Mouse (Mus musculus): ENCODE measurements around the gene Purb. TPM values are rescaled to one million over a fixed set of nuclear protein-coding genes. Genes with fewer than 3 reads are reported as not detected.
A peak's percentile ranks its signal among the peaks of the same experiment; 100 is the strongest.
"Not testable (repeated sequence)": the region's sequence is repeated elsewhere in the genome, so short reads cannot be mapped to it uniquely, and the experiment has no call there.

Gene Purb
- polyA plus RNA-seq, 1 experiment from 2014 or later: 32.1 TPM

DNA sequence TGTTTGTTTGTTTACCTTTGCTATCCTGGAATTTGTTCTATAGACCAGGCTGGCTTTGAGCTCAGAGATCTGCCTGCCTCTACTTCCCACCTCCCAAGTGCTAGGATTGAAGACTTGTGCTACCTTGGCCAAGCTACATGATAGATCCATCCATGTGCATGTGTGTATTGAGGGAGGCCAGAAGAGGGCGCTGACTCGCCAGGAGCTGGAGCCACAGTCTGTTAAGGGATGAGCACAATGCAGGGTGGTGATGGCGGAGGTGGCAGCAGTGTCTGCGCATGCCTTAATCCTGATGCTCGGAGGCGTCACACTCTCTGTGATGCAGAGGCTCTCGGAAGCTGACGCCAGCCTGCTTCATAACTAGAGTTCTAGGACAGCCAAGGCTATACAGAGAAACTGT, 39.3 kb downstream of the Purb start:
- peaks cover 84% of the 10 kb centered on the region for H3K36me3 ChIP-seq
- no peak for ATAC-seq (ENCODE audit: low FRiP score, low read depth)
- H3K4me3 ChIP-seq: no peak overlapping the region
- H3K4me2 ChIP-seq (replicated peaks): no peak overlapping the region
- no peak overlapping the region for H3K9ac ChIP-seq
- 71% methylated on average over 8 of the region's 8 CpGs for WGBS
- no peaks in the 10 kb centered on the region for H3K27me3 ChIP-seq
- no peaks in the 10 kb centered on the region for H3K4me1 ChIP-seq
- no peak overlapping the region for H3K27ac ChIP-seq
- H3K9me3 ChIP-seq: no peaks in the 10 kb centered on the region

GRCm38 (mm10) chr11:6430186-6430585, 45.5 kb downstream of the Purb start:
- H3K4me2 ChIP-seq (replicated peaks): no peak overlapping the region
- no peak for ATAC-seq (ENCODE audit: low FRiP score, low read depth)
- 95% methylated on average over 7 of the region's 7 CpGs for WGBS
- no peaks in the 10 kb centered on the region for H3K27me3 ChIP-seq
- H3K36me3 ChIP-seq: peaks cover 96% of the 10 kb centered on the region
- no peaks in the 10 kb centered on the region for H3K9me3 ChIP-seq
- no peak overlapping the region for H3K9ac ChIP-seq
- H3K4me3 ChIP-seq: no peak overlapping the region
- no peak overlapping the region for H3K27ac ChIP-seq
- no peaks in the 10 kb centered on the region for H3K4me1 ChIP-seq

- Histone ChIP-seq H3K4me3 (no peak overlapping the region), H3K9ac (no peak overlapping the region), H3K27me3 (no peaks in the 10 kb centered on the region), H3K9me3 (no peaks in the 10 kb centered on the region), H3K4me2 (replicated peaks) (no peak overlapping the region), H3K4me1 (peaks cover 19% of the 10 kb centered on the region), H3K36me3 (peaks cover 72% of the 10 kb centered on the region), H3K27ac (no peak overlapping the region)
- WGBS: 74% methylated on average over 2 of the region's 2 CpGs
- no peak for ATAC-seq (ENCODE audit: low FRiP score, low read depth)
Observed at GRCm38 (mm10) chr11:6420722-6421350, 54.9 kb downstream of the Purb start.

GRCm38 (mm10) chr11:6420283-6420703, 55.4 kb downstream of the Purb start:
- Histone ChIP-seq H3K4me3 (no peak overlapping the region), H3K27me3 (no peaks in the 10 kb centered on the region), H3K36me3 (peaks cover 68% of the 10 kb centered on the region), H3K4me2 (replicated peaks) (no peak overlapping the region), H3K4me1 (peaks cover 19% of the 10 kb centered on the region), H3K27ac (no peak overlapping the region), H3K9me3 (no peaks in the 10 kb centered on the region), H3K9ac (no peak overlapping the region)
- WGBS: 27% methylated on average over 1 of the region's 1 CpGs
- ATAC-seq (ENCODE audit: low FRiP score, low read depth): no peak

GRCm38 (mm10) chr11:6419156-6419555, 56.6 kb downstream of the Purb start:
- WGBS: 77% methylated on average over 4 of the region's 4 CpGs
- not testable (repeated sequence) for H3K9ac ChIP-seq; ATAC-seq (ENCODE audit: low FRiP score, low read depth); H3K4me2 ChIP-seq (replicated peaks); H3K27ac ChIP-seq; H3K27me3 ChIP-seq; H3K4me3 ChIP-seq; H3K9me3 ChIP-seq
- H3K4me1 ChIP-seq: peaks cover 30% of the 10 kb centered on the region
- H3K36me3 ChIP-seq: peaks cover 59% of the 10 kb centered on the region

DNA sequence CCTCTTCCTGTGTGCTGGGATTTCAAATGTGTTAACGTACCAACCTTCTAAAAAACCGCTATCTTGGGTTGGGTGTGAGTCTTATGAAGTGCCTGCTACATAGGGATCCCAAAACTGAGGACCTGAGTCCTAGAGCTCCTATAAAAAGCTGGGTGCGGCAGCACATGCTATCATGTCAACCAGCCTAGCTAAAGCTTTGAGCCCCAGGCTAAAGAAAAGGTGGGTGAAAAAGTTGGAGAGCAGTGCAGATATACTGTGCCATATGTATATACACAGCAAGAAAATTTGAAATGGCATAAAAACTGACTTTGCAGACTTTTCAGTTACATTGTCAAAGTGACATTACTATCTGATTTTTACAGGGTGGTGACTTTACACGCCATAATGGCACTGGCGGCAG, 57.0 kb downstream of the Purb start:
- Histone ChIP-seq H3K9ac (no peak overlapping the region), H3K9me3 (no peaks in the 10 kb centered on the region), H3K4me2 (replicated peaks) (peak overlapping the region; percentile 98), H3K36me3 (peaks cover 56% of the 10 kb centered on the region), H3K27me3 (no peaks in the 10 kb centered on the region), H3K4me1 (peaks cover 30% of the 10 kb centered on the region), H3K4me3 (peak overlapping the region; percentile 11; the same call in 1 of the 2 replicates), H3K27ac (no peak overlapping the region)
- WGBS: 83% methylated on average over 5 of the region's 5 CpGs
- no peak for ATAC-seq (ENCODE audit: low FRiP score, low read depth)

Small RNA genes within 50 kb of the gene (microRNA-seq; reads per million reads assigned to microRNA genes)
- not detected for gene Gm22123

Other genes starting within 250 kb of the Purb start
- gene Npc1l1, start 245.8 kb downstream of the Purb start, polyA plus RNA-seq (2015; fragmentation: Nextera tagmentation; extraction: Ambion mirVana): 0.03 and 0.06 TPM in 2 replicates
- 98.1 and 101 TPM in 2 replicates for gene Ddx56, start 208.1 kb downstream of the Purb start, polyA plus RNA-seq (2015; fragmentation: Nextera tagmentation; extraction: Ambion mirVana)
- gene Tmed4, start 201.0 kb downstream of the Purb start, polyA plus RNA-seq (2015; fragmentation: Nextera tagmentation; extraction: Ambion mirVana): 109 and 113 TPM in 2 replicates
- 84.1 and 95.0 TPM in 2 replicates for gene Ogdh, start 184.3 kb downstream of the Purb start, polyA plus RNA-seq (2015; fragmentation: Nextera tagmentation; extraction: Ambion mirVana)
- 10.1 and 10.3 TPM in 2 replicates for gene Zmiz2, start 86.8 kb downstream of the Purb start, polyA plus RNA-seq (2015; fragmentation: Nextera tagmentation; extraction: Ambion mirVana)
- gene Ppia, start 60.5 kb downstream of the Purb start, polyA plus RNA-seq (2015; fragmentation: Nextera tagmentation; extraction: Ambion mirVana): 4,950 and 5,155 TPM in 2 replicates
- gene H2afv, start 31.5 kb downstream of the Purb start, polyA plus RNA-seq (2015; fragmentation: Nextera tagmentation; extraction: Ambion mirVana): 657 and 704 TPM in 2 replicates
- 1.5 and 2.1 TPM in 2 replicates for gene Myo1g, start 45.0 kb upstream of the Purb start, polyA plus RNA-seq (2015; fragmentation: Nextera tagmentation; extraction: Ambion mirVana)
- 99.0 and 102 TPM in 2 replicates for gene Ccm2, start 71.0 kb upstream of the Purb start, polyA plus RNA-seq (2015; fragmentation: Nextera tagmentation; extraction: Ambion mirVana)
- gene Nacad, start 130.1 kb upstream of the Purb start, polyA plus RNA-seq (2015; fragmentation: Nextera tagmentation; extraction: Ambion mirVana): 1.2 and 2.5 TPM in 2 replicates
- 33.1 and 37.7 TPM in 2 replicates for gene Tbrg4, start 150.2 kb upstream of the Purb start, polyA plus RNA-seq (2015; fragmentation: Nextera tagmentation; extraction: Ambion mirVana)
- not detected in 2 replicates for gene Wap, start 162.7 kb upstream of the Purb start, polyA plus RNA-seq (2015; fragmentation: Nextera tagmentation; extraction: Ambion mirVana)
- 5.5 and 7.8 TPM in 2 replicates for gene Ramp3, start 182.6 kb upstream of the Purb start, polyA plus RNA-seq (2015; fragmentation: Nextera tagmentation; extraction: Ambion mirVana)

Measured in limb, embryonic 13.5 days (tissue).